9 mouse cellular contexts compared by ENCODE assay signal in the genomic region with DNA sequence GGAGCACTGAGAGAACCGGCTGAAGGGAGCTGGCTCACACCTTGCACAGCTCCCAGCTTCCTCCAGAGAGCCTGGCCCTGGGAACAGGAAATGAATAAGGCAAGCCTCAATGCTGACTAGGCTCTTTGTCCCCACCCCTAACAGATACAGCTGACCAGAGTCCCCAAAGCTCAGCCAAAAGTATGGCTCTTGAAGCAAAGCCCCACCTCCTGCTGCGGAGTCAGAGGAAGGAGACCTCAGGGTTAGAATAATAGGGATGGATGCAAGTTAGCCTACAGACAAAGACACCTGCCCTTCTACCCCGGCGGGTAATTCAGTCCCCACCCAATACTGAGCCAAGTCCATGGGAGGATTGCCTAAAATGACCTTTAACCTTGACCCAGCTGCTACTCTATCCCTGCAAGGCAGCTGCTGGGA. TPM values are rescaled to one million over a fixed set of nuclear protein-coding genes. Genes with fewer than 3 reads are reported as not detected.
A peak's percentile ranks its signal among the peaks of the same experiment; 100 is the strongest.
DNase-seq lines count a peak whose midpoint lies in the region; ATAC-seq lines count a peak whose summit lies in the region.
"Had no signal": no experiment of that assay in that cellular context is flagged by ENCODE, and none has a peak within 500 bp of the region (broad histone marks: within the 10 kb centered on the region; RNA-seq: fewer than 3 reads in every experiment).

No protein-coding gene starts in this region.

- H3K4me3 ChIP-seq in heart, embryonic 15.5 days: no peak overlapping the region
- H3K4me3 ChIP-seq: embryonic facial prominence, embryonic 12.5 days had no signal

- no peak overlapping the region for H3K4me2 ChIP-seq in heart, embryonic 15.5 days
- H3K4me2 ChIP-seq: embryonic facial prominence, embryonic 12.5 days had no signal

- H3K4me1 ChIP-seq in heart, embryonic 15.5 days (replicated peaks): peaks cover 6% of the 10 kb centered on the region; the same call in 1 of the 2 replicates

- no peak overlapping the region for H3K27ac ChIP-seq in heart, embryonic 15.5 days
- H3K27ac ChIP-seq: embryonic facial prominence, embryonic 12.5 days had no signal

- 44% methylated on average over 4 of the region's 4 CpGs for WGBS in heart, embryonic 15.5 days

- no peak overlapping the region for H3K9ac ChIP-seq in heart, embryonic 15.5 days
- H3K9ac ChIP-seq: embryonic facial prominence, embryonic 12.5 days had no signal

- no peaks in the 10 kb centered on the region for H3K36me3 ChIP-seq in heart, embryonic 15.5 days
- H3K36me3 ChIP-seq: embryonic facial prominence, embryonic 12.5 days had no signal

- H3K27me3 ChIP-seq in heart, embryonic 15.5 days: no peaks in the 10 kb centered on the region
- H3K27me3 ChIP-seq: embryonic facial prominence, embryonic 12.5 days had no signal

- H3K9me3 ChIP-seq in heart, embryonic 15.5 days (replicated peaks): no peaks in the 10 kb centered on the region
- H3K9me3 ChIP-seq: embryonic facial prominence, embryonic 12.5 days had no signal

- ATAC-seq in heart, embryonic 15.5 days (replicated peaks; ENCODE audit: insufficient number of reproducible peaks, insufficient read depth, low FRiP score, low read depth): peak; percentile 54; the same call in 1 of the 2 replicates
- no peak for ATAC-seq in cerebellum, adult (ENCODE audit: insufficient number of reproducible peaks, low FRiP score, low TSS enrichment)
- ATAC-seq: hindbrain, embryonic 16.5 days had no signal

- DNase-seq in right cerebral cortex, postnatal 10 days (ENCODE audit: low spot score in 2 of 2): peak; percentile 28 to 41
- DNase-seq in right cerebral cortex, postnatal 25 days: no peak
- DNase-seq in kidney, postnatal 36 days: peak; percentile 61 to 69
- DNase-seq in cerebellum, postnatal 14 days: no peak
- DNase-seq in adrenal gland, postnatal 25 days: no peak

RNA-seq across cellular contexts. Expression of gene Oxa1l, which starts 22.7 kb away (rescaled TPM):
- 53.2 and 54.4 TPM in 2 replicates for polyA plus RNA-seq in heart, embryonic 15.5 days (2015; fragmentation: Nextera tagmentation; extraction: Ambion mirVana)
- 111 and 126 TPM in 2 replicates for total RNA-seq in adrenal gland, postnatal 25 days (2021)

RNA-seq across cellular contexts. Expression of gene Slc7a7, which starts 34.2 kb away (rescaled TPM):
- polyA plus RNA-seq in heart, embryonic 15.5 days (2015; fragmentation: Nextera tagmentation; extraction: Ambion mirVana): 7.7 and 11.0 TPM in 2 replicates
- total RNA-seq in adrenal gland, postnatal 25 days (2021): 5.4 and 5.9 TPM in 2 replicates

RNA-seq across cellular contexts. Expression of gene Mrpl52, which starts 43.3 kb away (rescaled TPM):
- polyA plus RNA-seq in heart, embryonic 15.5 days (2015; fragmentation: Nextera tagmentation; extraction: Ambion mirVana): 196 and 285 TPM in 2 replicates
- 197 and 205 TPM in 2 replicates for total RNA-seq in adrenal gland, postnatal 25 days (2021)

RNA-seq across cellular contexts. Expression of gene Mmp14, which starts 48.0 kb away (rescaled TPM):
- polyA plus RNA-seq in heart, embryonic 15.5 days (2015; fragmentation: Nextera tagmentation; extraction: Ambion mirVana): 91.2 and 125 TPM in 2 replicates
- 56.4 and 68.5 TPM in 2 replicates for total RNA-seq in adrenal gland, postnatal 25 days (2021)

Comparison
In these comparisons a context has a peak if more than half of its experiments do, and no peak if none do; other contexts are left out.
1. DNase-seq: peak in right cerebral cortex, postnatal 10 days (2 of 2) and kidney, postnatal 36 days (2 of 2); none in right cerebral cortex, postnatal 25 days (single experiment), cerebellum, postnatal 14 days (0 of 2) and adrenal gland, postnatal 25 days (single experiment).